Mouse (Mus musculus) left cerebral cortex, adult 2 months (tissue): ENCODE data around the gene Abca12. TPM values are rescaled to one million over a fixed set of nuclear protein-coding genes. Genes with fewer than 3 reads are reported as not detected.

ENCODE experiments used
- DNase-seq, 2 experiments: peaks; one replicate each; pipeline ENCODE4 v3.0.0; 2021 to 2022; ENCODE audit warnings: low spot score in 2 of 2, mixed read lengths in 1 of 2; ENCODE audit errors: extremely low spot score in 1 of 2
- H3K27ac ChIP-seq: fragments of 200-600 bp; 2 replicates; pipeline ENCODE4 v1.8.1; 2022
- H3K4me3 ChIP-seq: fragments of 200-600 bp; 2 replicates; pipeline ENCODE4 v1.8.1; 2022
- CTCF ChIP-seq: fragments of 200-600 bp; IDR thresholded peaks from 2 replicates; pipeline ENCODE4 v1.8.1; 2022; ENCODE audit warnings: antibody characterized with exemption, mild to moderate bottlenecking, moderate library complexity
- intact Hi-C: fragments of 180-260 bp; cut with DNase I; formaldehyde crosslinking; loops from one replicate; pipeline ENCODE4 v1.15.1; 2025
- total RNA-seq, 2 experiments: library from RNA; stranded (reverse); gene quantifications; 2 replicates each; pipeline ENCODE4 v1.2.3; 2021

Gene Abca12
- total RNA-seq, 2 experiments from 2014 or later: 0.20 to 0.28 TPM

- TF ChIP-seq CTCF: no peak
- intact Hi-C loops: loop anchor here (10.0 kb wide), 1 partner anchor 989 kb away; no protein-coding TSS in a partner anchor
- no peak overlapping the region for H3K4me3 ChIP-seq
- DNase-seq: no peak
- H3K27ac ChIP-seq: no peak overlapping the region
Observed at GRCm38 (mm10) chr1:71263532-71263931, 151.2 kb downstream of the Abca12 start.

GRCm38 (mm10) chr1:71244647-71245046, 170.1 kb downstream of the Abca12 start:
- no peak overlapping the region for H3K27ac ChIP-seq
- intact Hi-C loops: no loop called here
- no peak for TF ChIP-seq CTCF
- no peak overlapping the region for H3K4me3 ChIP-seq
- no peak for DNase-seq

GRCm38 (mm10) chr1:71241396-71241795, 173.3 kb downstream of the Abca12 start:
- no peak for DNase-seq
- intact Hi-C loops: no loop called here
- Histone ChIP-seq H3K27ac (no peak overlapping the region), H3K4me3 (no peak overlapping the region)
- TF ChIP-seq CTCF: no peak

- no peak for TF ChIP-seq CTCF
- H3K4me3 ChIP-seq: no peak overlapping the region
- intact Hi-C loops: no loop called here
- no peak overlapping the region for H3K27ac ChIP-seq
- no peak for DNase-seq
Observed at GRCm38 (mm10) chr1:71239586-71239985, 175.1 kb downstream of the Abca12 start.

GRCm38 (mm10) chr1:71235335-71235734, 179.4 kb downstream of the Abca12 start:
- intact Hi-C loops: no loop called here
- H3K27ac ChIP-seq: no peak overlapping the region
- TF ChIP-seq CTCF: no peak
- DNase-seq: no peak
- no peak overlapping the region for H3K4me3 ChIP-seq

GRCm38 (mm10) chr1:71231211-71231610, 183.5 kb downstream of the Abca12 start:
- intact Hi-C loops: no loop called here
- no peak for TF ChIP-seq CTCF

GRCm38 (mm10) chr1:71203581-71203980, 211.1 kb downstream of the Abca12 start:
- intact Hi-C loops: no loop called here
- Histone ChIP-seq H3K4me3 (no peak overlapping the region), H3K27ac (no peak overlapping the region)
- no peak for TF ChIP-seq CTCF
- no peak for DNase-seq

More at GRCm38 (mm10) chr1:71231211-71231610, 183.5 kb downstream of the Abca12 start:
- Histone ChIP-seq H3K27ac (no peak overlapping the region), H3K4me3 (no peak overlapping the region)
- no peak for DNase-seq

GRCm38 (mm10) chr1:71196191-71196590, 218.5 kb downstream of the Abca12 start:
- intact Hi-C loops: no loop called here
- no peak for TF ChIP-seq CTCF
- no peak overlapping the region for H3K27ac ChIP-seq
- H3K4me3 ChIP-seq: no peak overlapping the region
- no peak for DNase-seq

GRCm38 (mm10) chr1:71195333-71195732, 219.4 kb downstream of the Abca12 start:
- intact Hi-C loops: no loop called here
- Histone ChIP-seq H3K4me3 (no peak overlapping the region), H3K27ac (no peak overlapping the region)
- no peak for TF ChIP-seq CTCF
- DNase-seq: no peak

GRCm38 (mm10) chr1:71193931-71194330, 220.8 kb downstream of the Abca12 start:
- intact Hi-C loops: no loop called here
- Histone ChIP-seq H3K27ac (no peak overlapping the region), H3K4me3 (no peak overlapping the region)
- TF ChIP-seq CTCF: no peak
- DNase-seq: no peak

Other genes with a start within 250 kb of the Abca12 start
- 10 to 100 TPM; 28.6 to 33.8 TPM for gene Atic, start 142.2 kb upstream of the Abca12 start, total RNA-seq
- gene Fn1, start 238.3 kb upstream of the Abca12 start, total RNA-seq: 10 to 100 TPM; 40.8 to 52.0 TPM